Mouse (Mus musculus): Measurements from ENCODE around the gene Gtf2a2.

DNA sequence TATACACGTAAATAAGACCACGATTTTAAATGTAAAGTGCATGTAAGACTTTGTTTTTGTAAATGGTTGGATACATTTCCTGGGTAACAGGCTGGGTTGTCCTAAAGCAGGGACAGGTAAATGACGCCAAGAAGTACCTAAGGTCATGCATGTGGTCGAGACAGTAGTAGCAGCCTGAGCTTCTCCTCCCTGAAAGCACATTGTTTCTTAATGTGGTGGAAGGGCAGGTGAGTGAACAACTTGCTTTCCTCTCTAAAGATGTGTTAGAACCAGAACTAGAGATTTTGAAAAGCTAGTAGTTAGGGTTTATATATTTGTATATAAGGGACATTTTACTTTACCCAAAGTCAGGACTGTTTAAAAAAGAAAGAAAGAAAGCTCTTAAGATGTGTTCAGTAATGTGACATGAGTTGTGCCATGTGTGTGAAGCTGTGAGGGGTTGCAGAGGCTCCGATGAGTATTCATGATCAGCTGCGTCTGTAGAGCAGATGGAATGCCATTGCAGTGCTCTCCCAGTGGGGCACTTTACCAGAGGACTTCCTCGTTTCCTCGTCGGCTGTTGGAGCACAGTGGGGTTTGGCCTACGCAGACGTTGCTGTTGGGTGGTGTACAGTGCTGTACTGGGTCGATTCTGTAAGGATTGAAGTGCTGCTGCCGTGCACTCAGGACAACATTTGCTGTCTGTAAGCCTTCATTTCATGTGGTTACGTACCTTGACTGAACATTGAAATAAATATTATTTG lies 4.7 kb upstream of the Gtf2a2 start:
- no peak for TF ChIP-seq TAL1 (IDR thresholded peaks at IDR 0.05; ENCODE audit: low read length)
- no peak for TF ChIP-seq GATA1 (IDR thresholded peaks at IDR 0.05; ENCODE audit: low read length)
